Mouse (Mus musculus): Measurements from ENCODE around the gene Lpar1. TPM values are rescaled to one million over a fixed set of nuclear protein-coding genes. Genes with fewer than 3 reads are reported as not detected.

Gene Lpar1
- polyA plus RNA-seq, 1 experiment from 2014 or later = 2.4 TPM

DNA sequence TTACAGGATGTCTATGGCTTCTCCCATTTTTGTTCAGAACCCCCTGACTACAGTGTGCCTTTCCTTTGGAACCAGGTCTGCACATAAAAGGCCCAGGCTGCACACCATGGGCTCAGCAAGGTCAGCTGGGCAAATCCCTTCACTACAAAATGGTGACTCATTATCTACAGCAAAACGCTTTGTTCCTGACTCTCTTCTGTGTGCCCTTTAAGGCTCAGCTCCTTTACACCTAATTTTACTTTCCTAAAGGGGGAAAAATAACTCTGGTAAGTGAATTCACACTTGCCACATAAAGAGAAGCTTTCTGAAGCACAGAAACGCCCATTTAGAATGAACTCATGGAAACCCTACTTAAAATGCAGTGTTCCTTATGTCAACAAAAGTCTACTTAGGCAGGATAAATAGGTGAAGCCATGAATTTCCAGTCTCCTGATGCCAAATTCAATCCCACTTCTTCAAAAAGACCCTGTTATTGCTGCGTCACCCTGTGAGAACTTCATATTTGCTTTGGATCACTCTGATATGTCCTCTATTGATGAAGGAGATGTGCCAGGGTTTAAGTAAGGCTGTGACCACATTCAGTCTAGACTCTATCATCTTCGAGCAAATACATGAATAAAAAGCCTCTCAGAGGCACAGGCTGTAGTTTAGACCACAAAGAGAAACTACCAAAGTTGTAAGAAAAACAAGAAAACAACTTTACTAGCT lies 82.3 kb downstream of the Lpar1 start:
- ATAC-seq = no peak
- Histone ChIP-seq H3K36me3 (replicated peaks; ENCODE audit: insufficient read depth, low read length) (no peaks in the 10 kb centered on the region), H3K27ac (ENCODE audit: low read depth) (no peak overlapping the region), H3K4me1 (ENCODE audit: insufficient read depth) (no peaks in the 10 kb centered on the region; the same call in 1 of the 2 replicates), H3K9ac (replicated peaks) (no peak overlapping the region), H3K4me3 (ENCODE audit: low read depth, low read length) (no peak overlapping the region), H3K4me2 (ENCODE audit: low read depth, low read length) (no peak overlapping the region), H3K27me3 (ENCODE audit: insufficient read depth, low read length) (no peaks in the 10 kb centered on the region), H3K9me3 (ENCODE audit: low read length) (no peaks in the 10 kb centered on the region)
- WGBS (ENCODE audit: insufficient replicate concordance) = 68% methylated on average over 4 of the region's 4 CpGs
- no peak for DNase-seq
- TF ChIP-seq CTCF (IDR thresholded peaks at IDR 0.05; ENCODE audit: low read depth) (no peak), EP300 (IDR thresholded peaks at IDR 0.05; ENCODE audit: low read depth) (no peak)

DNA sequence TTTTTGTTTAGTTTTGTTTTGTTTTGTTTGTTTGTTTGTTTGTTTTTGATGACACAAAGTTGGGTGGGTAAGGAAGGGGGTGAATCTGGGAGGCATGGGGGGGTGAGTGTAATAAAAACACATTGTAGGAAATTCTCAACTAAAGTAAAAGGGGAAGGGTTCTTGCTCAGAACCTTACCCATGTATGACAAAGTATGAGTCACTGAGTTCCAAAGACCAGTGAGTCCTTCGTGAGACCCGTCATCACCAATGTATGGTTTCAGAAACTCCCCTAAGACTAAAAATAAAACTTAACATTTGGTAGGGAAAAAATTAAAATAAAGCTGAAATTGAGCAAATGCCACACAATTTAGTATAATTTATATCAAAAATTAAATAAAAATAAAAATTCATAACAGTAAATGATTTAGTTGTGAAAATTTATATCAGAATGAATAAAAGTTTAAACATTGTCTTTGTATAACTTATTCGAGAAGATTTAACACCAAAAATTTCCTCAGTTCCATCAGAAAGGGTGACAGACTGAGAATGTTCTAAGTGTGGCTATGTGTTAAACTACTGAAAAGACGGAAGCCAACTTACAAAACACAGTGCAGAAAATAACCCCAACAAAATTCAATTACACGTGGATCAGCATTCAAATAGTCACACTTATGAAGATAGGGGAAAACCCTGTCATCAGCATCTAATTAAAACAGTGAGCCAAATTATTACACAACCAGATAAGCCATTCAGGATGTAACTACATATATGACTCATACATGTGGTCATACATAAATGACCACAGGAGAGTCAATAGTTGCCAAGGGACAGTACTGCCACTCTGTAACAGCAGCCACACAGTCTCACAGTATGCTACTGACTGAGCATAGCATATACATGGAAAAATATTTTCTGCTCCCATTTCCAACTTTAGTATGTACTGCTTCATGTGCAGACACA lies 83.8 kb downstream of the Lpar1 start:
- no peak overlapping the region for H3K4me3 ChIP-seq (ENCODE audit: low read depth, low read length)
- no peak overlapping the region for H3K9ac ChIP-seq (replicated peaks)
- no peaks in the 10 kb centered on the region; the same call in 1 of the 2 replicates for H3K4me1 ChIP-seq (ENCODE audit: insufficient read depth)
- DNase-seq (no peak), ATAC-seq (no peak)
- H3K36me3 ChIP-seq (replicated peaks; ENCODE audit: insufficient read depth, low read length) = no peaks in the 10 kb centered on the region
- H3K4me2 ChIP-seq (ENCODE audit: low read depth, low read length) = no peak overlapping the region
- H3K9me3 ChIP-seq (ENCODE audit: low read length) = no peaks in the 10 kb centered on the region
- no peak for TF ChIP-seq CTCF (IDR thresholded peaks at IDR 0.05; ENCODE audit: low read depth)
- no peak for TF ChIP-seq EP300 (IDR thresholded peaks at IDR 0.05; ENCODE audit: low read depth)
- no peak overlapping the region for H3K27ac ChIP-seq (ENCODE audit: low read depth)
- WGBS (ENCODE audit: insufficient replicate concordance) = 81% methylated on average over 5 of the region's 5 CpGs
- H3K27me3 ChIP-seq (ENCODE audit: insufficient read depth, low read length) = no peaks in the 10 kb centered on the region

DNA sequence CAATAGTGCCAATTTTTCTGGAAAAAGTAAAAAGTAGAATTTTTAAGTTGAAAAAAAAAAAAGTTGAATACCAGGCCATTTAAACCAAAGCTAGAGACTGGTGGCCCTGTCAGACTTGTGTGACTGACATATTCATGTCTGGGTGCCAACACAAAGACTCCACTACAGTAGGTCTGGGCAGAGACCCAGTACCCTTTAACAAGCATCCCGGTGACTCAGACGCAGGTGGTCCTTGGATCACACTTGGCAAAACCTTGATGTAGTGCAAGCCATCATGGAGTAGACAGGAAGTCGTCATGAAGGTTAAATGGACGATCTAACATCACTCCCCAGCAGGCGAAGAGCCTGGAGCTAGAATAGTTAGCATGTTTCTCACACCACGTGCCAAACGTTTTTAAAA lies 84.7 kb downstream of the Lpar1 start:
- no peak overlapping the region for H3K27ac ChIP-seq (ENCODE audit: low read depth)
- ATAC-seq (no peak), DNase-seq (no peak)
- no peak overlapping the region for H3K4me3 ChIP-seq (ENCODE audit: low read depth, low read length)
- H3K9ac ChIP-seq (replicated peaks) = no peak overlapping the region
- no peak for TF ChIP-seq CTCF (IDR thresholded peaks at IDR 0.05; ENCODE audit: low read depth)
- TF ChIP-seq EP300 (IDR thresholded peaks at IDR 0.05; ENCODE audit: low read depth) = no peak
- H3K9me3 ChIP-seq (ENCODE audit: low read length) = no peaks in the 10 kb centered on the region
- 75% methylated on average over 7 of the region's 7 CpGs for WGBS (ENCODE audit: insufficient replicate concordance)
- H3K27me3 ChIP-seq (ENCODE audit: insufficient read depth, low read length) = no peaks in the 10 kb centered on the region
- no peak overlapping the region for H3K4me2 ChIP-seq (ENCODE audit: low read depth, low read length)
- no peaks in the 10 kb centered on the region for H3K36me3 ChIP-seq (replicated peaks; ENCODE audit: insufficient read depth, low read length)
- no peaks in the 10 kb centered on the region; the same call in 1 of the 2 replicates for H3K4me1 ChIP-seq (ENCODE audit: insufficient read depth)

DNA sequence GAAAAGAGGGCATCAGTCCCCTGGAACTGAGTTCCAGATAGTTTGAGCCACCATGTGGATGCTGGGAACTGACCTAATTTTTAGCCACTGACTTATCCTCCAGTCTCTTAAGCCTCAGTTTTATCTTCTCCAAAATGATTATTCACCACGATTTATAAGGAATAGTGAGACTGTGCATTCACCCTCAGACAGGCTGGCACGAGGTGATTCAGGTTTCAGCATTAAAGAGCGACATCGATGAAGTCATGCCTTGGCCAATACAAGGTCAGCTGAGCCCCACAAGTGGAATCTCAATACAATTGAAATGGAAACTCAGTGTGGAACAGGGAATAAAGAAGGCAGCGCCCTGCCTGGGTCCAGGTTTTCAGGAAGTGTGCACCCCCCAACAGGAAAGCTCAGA lies 88.1 kb downstream of the Lpar1 start:
- no peak for ATAC-seq
- Histone ChIP-seq H3K4me3 (ENCODE audit: low read depth, low read length) (no peak overlapping the region), H3K36me3 (replicated peaks; ENCODE audit: insufficient read depth, low read length) (no peaks in the 10 kb centered on the region), H3K9me3 (ENCODE audit: low read length) (no peaks in the 10 kb centered on the region), H3K4me2 (ENCODE audit: low read depth, low read length) (no peak overlapping the region), H3K4me1 (ENCODE audit: insufficient read depth) (no peaks in the 10 kb centered on the region; the same call in 1 of the 2 replicates), H3K27ac (ENCODE audit: low read depth) (no peak overlapping the region), H3K27me3 (ENCODE audit: insufficient read depth, low read length) (no peaks in the 10 kb centered on the region), H3K9ac (replicated peaks) (no peak overlapping the region)
- no peak for DNase-seq
- WGBS (ENCODE audit: insufficient replicate concordance) = 81% methylated on average over 5 of the region's 5 CpGs
- TF ChIP-seq EP300 (IDR thresholded peaks at IDR 0.05; ENCODE audit: low read depth) (no peak), CTCF (IDR thresholded peaks at IDR 0.05; ENCODE audit: low read depth) (no peak)

DNA sequence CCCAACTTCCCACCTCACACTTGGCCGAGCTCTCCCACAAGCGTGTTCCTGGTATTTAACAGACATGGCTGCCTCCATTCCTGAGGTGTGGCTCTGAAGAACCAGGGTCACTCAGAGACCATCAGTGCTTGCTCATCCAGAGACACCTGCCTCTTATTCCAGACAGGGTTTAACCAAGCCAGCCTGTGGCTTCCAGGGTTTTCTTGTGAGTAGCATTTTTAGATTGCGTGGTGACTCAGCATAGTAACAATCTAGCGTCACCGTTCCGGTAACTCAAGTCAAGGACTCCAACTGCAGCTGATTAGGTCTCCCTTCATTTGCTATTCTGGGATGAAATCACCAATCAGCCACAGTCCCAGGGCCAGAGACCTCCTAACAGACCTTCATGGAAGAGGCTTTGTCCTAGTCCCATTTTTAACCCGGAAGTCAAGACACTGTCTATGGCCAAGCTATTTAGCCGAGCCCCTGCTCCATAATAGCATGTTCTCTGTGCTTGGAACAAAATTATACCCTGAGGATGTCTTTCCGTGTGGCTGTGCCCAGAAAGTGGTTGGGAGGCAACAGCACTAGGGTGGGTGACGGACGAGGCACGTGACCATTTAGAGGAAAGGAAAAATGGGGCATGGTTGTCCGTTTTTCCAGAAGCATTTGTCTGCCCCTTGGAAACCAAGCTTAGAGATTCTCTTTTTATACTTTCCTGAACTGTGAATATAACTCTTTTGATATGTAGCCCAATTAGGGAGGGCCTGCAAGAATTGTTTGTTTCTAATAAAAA lies 89.1 kb downstream of the Lpar1 start:
- Histone ChIP-seq H3K9me3 (ENCODE audit: low read length) (no peaks in the 10 kb centered on the region), H3K4me3 (ENCODE audit: low read depth, low read length) (no peak overlapping the region), H3K9ac (replicated peaks) (no peak overlapping the region), H3K4me1 (ENCODE audit: insufficient read depth) (no peaks in the 10 kb centered on the region; the same call in 1 of the 2 replicates), H3K27me3 (ENCODE audit: insufficient read depth, low read length) (no peaks in the 10 kb centered on the region), H3K36me3 (replicated peaks; ENCODE audit: insufficient read depth, low read length) (no peaks in the 10 kb centered on the region), H3K27ac (ENCODE audit: low read depth) (no peak overlapping the region), H3K4me2 (ENCODE audit: low read depth, low read length) (no peak overlapping the region)
- TF ChIP-seq EP300 (IDR thresholded peaks at IDR 0.05; ENCODE audit: low read depth) (no peak), CTCF (IDR thresholded peaks at IDR 0.05; ENCODE audit: low read depth) (no peak)
- ATAC-seq (no peak), DNase-seq (no peak)
- WGBS (ENCODE audit: insufficient replicate concordance) = 77% methylated on average over 13 of the region's 13 CpGs
